Mouse (Mus musculus) erythroblast, adult 5-6 weeks (primary cell): Measurements from ENCODE around the gene Gm20683. TPM values are rescaled to one million over a fixed set of nuclear protein-coding genes. Genes with fewer than 3 reads are reported as not detected.
"Not testable (repeated sequence)": the region's sequence is repeated elsewhere in the genome, so short reads cannot be mapped to it uniquely, and the experiment has no call there.

Experiments used
- ATAC-seq: replicated peaks from 2 replicates; pipeline ENCODE4 v1.8.0; 2016; ENCODE audit warnings: moderate number of reproducible peaks, mild to moderate bottlenecking, moderate TSS enrichment, inconsistent platforms; ENCODE audit not compliant: poor library complexity, low FRiP score, severe bottlenecking
- total RNA-seq, 2 experiments: library from RNA; stranded (forward) in 1 of 2; stranded (reverse) in 1 of 2; fragments of 150-400 nt in 1 of 2; fragments of 200-764, 138-1000 nt in 1 of 2; gene quantifications; 2 replicates each; pipeline versions ENCODE4 v1.2.3 to v1.2.4; 2015 to 2017; ENCODE audit warnings: low replicate concordance in 2 of 2

Gene Gm20683
- total RNA-seq, 2 experiments from 2014 or later = 2.6 TPM; not detected in 1

DNA sequence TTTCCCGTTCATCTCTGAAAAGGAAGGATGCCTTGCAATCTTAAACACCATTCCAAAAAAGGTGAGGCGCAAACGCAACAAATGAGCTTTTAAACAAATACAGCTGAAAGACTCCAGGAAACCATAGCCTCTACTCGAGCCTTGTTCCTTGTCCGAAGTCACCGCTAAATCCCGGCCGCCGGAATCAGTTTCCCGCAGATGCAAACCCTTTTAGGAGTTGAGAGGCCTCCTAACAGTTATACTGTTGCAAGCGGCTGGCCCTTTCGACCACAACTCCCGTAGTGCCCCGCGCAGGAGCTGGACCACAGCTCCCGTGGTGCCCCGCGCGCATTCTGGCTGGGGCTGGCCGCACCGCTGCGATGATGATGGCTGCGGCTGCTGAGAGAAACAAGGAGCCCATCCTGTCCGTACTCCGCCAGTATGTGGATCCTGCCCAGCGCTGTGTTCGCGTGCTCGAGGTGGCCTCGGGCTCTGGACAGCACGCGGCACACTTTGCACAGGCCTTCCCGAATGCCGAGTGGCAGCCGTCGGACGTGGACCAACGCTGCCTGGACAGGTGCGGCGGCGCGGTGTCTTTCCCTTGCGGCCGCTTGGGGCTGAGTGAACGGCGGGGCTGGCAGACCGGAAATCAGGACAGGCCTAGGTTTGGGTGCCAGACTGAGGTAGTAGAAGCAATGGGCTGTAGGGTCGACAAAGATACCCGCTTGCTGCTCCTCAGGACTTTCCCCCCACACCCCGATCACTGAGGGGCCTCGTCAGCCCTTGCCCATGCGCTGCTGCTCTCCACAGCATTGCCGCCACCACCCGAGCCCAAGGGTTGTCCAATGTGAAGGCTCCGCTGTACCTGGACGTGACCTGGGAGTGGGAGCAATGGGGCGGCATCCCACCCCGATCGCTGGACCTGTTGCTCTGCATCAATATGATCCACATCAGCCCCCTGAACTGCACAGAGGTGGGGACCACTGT, 33.9 kb upstream of the Gm20683 start:
- peak; percentile 84 for ATAC-seq

- ATAC-seq = peak; percentile 71
These were observed 33.2 kb upstream of the Gm20683 start, which contains the start of gene Mettl26 for GRCm38 (mm10) chr17:25874721-25875170. Mettl26 (plus strand) TSS chr17:25875074.

- ATAC-seq = no peak
These were observed 32.7 kb upstream of the Gm20683 start for GRCm38 (mm10) chr17:25874148-25874720.

DNA sequence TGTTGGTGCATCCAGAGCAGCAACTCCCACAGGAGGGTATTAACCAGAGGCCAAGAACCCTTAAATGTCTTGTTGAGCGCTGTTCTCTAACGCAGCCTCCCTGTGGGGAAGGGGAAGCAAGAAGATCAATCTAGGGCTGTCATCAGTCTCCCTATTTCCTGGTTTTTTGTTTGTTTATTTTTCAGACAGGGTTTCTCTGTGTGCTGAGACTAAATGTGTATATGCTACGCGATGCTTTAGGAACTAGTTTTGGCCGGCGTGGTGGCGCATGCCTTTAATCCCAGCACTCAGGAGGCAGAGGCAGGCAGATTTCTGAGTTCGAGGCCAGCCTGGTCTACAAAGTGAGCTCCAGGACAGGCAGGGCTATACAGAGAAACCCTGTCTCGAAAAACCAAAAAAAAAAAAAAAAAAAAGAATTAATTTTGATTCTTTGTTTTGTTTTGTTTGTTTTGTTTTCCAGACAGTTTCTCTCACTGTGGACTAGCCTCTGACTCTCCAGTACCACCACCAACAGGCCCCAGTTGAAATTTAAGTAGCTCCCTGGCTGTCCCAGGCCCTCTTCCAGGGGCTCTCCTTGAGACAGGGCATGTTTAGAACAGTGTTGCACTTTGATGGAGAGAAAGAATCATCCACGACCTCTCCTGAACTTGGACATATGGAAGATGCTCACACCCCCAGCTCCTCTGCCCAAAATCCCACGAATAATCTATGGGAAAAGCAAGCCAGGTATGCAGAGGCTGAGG, 32.0 kb upstream of the Gm20683 start:
- no peak for ATAC-seq

DNA sequence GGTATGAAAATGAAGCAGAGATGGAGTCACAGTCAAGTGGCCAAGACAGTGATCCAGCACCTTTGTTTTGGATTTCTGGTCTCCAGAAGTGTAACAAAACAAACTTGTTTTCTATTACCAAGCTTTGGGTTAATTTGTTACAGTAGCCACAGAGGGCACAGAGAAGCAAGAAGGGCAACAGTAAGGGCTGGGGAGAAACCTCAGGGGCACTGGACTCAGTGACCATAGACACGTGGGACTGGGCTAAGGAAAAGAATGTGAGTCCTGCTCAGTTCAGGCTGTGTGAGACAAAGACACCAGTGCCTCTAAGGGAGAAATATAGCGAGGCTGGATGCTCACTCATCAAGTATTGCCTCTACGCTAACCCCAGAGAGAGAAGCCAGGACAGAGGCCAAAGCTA, 31.1 kb upstream of the Gm20683 start:
- no peak for ATAC-seq

DNA sequence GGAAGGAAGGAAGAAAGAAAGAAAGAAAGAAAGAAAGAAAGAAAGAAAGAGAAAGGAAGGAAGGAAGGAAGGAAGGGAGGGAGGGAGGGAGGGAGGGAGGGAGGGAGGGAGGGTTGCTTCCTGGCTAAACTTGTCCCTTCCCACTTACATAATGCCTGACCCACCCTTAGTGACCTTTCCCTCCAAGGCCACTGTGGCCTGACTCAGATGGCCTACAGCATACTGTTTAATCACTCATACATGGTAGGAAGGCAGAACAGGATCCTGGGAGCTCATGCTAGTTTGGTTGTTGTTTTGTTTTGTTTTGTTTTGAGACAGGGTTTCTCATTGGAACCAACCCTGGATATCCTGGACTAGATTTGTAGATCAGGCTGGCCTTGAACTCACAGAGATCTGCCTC, 30.0 kb upstream of the Gm20683 start:
- ATAC-seq = not testable (repeated sequence)

DNA sequence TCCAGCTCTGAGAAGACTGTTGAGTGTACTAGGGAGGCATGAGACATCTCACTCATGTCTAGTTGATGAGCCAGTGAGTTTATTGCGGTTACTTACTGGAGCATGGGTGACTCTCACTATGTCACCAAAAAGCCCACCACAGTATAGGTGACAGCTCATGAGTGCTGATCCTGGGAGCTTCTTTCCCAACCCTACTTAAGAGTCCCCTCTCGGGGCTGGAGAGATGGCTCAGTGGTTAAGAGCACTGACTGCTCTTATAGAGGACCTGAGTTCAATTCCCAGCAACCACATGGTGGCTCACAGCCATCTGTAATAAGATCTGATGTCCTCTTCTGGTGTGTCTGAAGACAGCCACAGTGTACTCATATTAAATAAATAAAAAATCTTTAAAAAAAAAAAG, 28.4 kb upstream of the Gm20683 start:
- no peak for ATAC-seq

DNA sequence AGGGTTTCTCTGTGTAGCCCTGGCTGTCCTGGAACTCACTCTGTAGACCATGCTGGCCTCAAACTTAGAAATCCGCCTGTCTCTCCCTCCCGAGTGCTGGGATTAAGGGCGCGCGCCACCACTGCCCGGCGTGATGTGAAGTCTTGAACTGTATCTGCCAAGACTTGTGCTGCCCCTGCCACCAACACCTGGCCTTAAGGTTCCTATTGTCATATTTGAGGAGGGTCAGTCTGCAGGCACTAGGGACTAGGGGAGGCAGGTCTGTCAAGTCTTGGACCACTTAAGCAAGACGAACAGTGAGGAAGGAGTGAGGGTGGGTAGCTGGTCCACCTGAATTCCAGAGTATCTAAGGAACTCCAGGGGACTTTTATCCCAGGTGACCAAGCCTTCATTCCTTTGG, 27.9 kb upstream of the Gm20683 start:
- no peak for ATAC-seq

DNA sequence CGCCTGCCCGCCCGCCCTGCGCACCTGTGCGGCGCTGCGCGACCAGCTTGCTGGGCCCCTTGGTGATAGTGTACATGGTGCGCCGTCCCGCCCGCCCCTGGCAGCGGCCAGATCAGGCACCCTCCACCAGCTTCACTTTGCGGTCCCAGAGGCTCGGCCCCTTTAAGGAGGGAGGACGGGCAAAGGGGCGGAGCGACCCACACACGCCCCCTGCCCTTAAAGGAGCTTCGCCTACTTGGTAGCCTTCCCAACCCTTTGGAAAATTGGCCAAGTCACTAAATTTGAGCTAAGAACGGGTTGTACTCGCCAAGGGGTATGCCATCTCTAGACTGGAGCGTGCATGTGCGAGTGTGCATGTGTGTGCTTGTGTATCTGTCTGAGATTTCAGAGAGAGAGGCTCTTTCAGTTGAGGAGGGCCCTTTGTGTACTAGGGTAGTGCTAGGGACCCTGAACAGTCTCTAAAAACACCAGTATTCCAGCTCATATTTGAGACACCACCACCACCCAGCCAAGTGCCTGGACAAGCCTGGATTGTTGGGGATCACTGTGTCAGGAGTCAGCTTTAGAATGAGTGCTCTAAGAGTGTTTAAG, 27.1 kb upstream of the Gm20683 start, which contains the start of gene Mcrip2:
Gene Mcrip2 (minus strand): TSS at position 164 of the 591 bp plus-strand sequence.
- no peak for ATAC-seq

DNA sequence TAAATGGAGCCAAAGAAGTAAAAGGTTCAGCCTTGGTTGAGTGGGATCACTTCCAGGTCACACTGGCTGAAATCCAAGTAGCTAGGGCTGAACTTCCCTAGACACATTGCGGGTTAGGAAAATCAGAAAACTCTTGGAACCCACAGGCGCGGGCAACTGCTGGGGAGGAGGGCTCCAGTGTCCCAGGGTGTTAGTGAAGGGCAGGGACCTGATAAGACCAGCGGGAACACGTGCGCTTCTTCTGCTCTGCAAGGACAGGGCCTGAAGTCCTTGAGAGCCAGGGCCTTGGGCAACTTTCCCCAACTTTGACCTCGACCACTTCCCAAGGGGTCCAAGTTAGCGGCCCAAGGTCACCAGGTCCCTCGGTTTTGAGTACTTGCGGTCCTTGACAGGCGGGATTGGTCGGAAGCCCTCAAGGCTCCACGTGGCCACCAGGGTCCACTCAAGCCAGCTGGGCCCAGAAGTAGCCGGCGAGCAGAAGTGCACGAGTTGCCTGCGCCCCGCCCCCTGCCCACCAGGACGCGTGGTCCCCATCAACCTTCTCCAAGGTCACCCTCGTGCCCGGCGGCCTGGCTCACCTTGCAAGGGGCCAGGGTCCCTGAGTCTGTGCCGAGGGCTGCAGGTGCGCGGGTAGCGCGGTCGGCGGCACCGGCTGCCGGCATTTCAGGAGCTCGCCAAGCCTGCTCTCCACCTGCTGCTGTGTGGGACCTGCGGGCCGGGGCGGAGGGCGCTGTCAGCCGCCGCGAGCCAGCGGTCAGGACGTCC, 26.5 kb upstream of the Gm20683 start:
- ATAC-seq = 0 out of 2 replicates have a peak, but pooled peaks have one; percentile 15

- no peak for ATAC-seq
These were observed 25.9 kb upstream of the Gm20683 start for GRCm38 (mm10) chr17:25867509-25867835.

GRCm38 (mm10) chr17:25866172-25866571, 24.6 kb upstream of the Gm20683 start:
- no peak for ATAC-seq

DNA sequence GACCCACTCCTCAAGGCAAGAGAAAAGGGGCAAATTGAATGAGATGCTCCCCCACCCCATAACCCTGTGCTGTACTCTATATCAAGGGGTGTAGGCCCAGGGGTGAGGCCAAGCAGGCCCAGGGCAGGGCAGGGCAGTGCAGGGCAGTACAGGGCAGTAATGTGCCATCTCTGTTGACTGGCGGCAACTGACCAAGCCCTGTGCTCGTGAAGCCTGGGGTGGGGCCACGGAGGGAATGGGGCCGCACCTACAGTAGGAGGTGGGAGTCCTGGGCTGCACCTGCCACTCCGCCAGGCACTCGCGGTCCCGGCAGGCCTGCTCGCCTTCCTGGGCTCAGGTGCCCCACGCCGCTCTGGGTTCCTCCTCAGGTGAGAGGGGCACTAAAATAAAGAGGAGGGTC, 23.7 kb upstream of the Gm20683 start:
- ATAC-seq = no peak

GRCm38 (mm10) chr17:25864311-25864710, 22.7 kb upstream of the Gm20683 start:
- ATAC-seq = no peak

DNA sequence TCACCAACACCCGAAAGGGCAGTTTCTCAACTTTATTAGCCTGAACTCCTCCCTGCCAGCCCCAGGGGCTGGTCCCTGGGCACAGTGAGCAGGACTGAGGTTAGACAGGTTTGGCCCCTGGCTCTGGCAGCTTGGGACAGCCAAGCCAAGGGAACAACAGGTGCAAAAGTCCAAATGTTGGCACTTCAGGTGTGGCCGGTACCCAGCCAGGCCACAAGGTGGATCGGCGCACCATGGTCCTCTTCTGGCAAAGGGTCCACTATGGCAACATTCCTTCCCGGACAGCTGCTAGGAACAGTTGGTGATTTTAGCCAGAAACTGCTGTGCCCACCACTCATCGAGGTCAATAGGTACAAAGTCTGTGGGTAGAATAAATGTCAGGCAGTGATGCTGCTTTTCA, 22.1 kb upstream of the Gm20683 start:
- no peak for ATAC-seq

DNA sequence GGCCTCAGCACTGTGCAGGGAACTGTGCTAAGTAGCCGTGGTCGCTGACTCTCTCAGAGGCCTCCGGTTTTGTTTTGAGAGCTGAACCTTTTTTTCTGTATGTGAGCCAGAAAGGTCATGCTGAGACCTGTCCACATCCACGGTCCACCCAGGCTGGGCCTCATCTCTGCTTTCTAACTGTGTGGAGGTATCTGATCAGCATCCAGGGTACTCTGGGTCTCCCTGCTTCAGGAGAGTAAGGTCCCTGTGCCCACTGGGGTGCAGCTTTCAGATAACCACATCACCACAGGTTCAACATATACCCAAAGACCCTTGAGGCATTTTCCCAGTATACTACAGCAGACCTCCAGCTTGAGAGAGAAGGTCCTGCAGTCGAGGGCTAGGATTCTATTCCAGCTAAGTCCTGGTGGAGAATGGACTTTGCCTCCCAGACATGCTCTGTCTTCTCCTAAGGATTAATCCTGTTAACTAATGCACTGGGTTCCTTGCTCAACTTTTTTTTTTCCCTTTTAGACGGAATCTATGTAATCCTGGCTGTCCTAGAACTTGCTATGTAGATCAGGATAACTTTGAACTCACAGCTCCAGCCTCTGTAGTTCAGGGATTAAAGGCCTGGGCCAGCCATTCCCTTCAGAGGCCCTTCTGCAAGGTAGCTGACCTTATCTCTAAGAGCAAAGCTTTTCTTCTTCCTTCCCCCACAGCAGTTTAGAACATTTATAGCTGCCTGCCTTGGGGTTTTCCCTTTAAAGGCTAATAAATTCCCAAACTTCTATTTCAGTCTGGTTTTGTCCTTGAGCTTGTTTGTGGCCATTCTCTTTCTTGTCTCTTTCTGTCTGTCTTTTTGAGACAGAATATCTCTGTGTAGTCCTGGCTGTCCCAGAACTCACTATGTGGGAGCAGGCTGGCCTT, 20.4 kb upstream of the Gm20683 start:
- no peak for ATAC-seq

- peak; percentile 94 for ATAC-seq
These were observed 19.5 kb upstream of the Gm20683 start, which contains the start of gene Wdr90 for GRCm38 (mm10) chr17:25860832-25861703. Wdr90 (minus strand) TSS chr17:25861501.
